Mouse (Mus musculus): ENCODE measurements around the gene Setd1a.
"Not testable (repeated sequence)": the region's sequence is repeated elsewhere in the genome, so short reads cannot be mapped to it uniquely, and the experiment has no call there.

- not testable (repeated sequence) for TF ChIP-seq CTCF (IDR thresholded peaks at IDR 0.05; ENCODE audit: borderline replicate concordance, control insufficient read depth, extremely low read depth, insufficient read depth, low read length, poor library complexity); POLR2A (IDR thresholded peaks at IDR 0.05; ENCODE audit: control insufficient read depth, extremely low read depth, insufficient read depth, low read length, poor library complexity)
These were observed 61.4 kb downstream of the Setd1a start for GRCm38 (mm10) chr7:127837878-127838277.

All from thymus, adult 2 months (tissue).